Mouse (Mus musculus) lung, embryonic 16.5 days (tissue): ENCODE measurements around the gene Slc36a1. TPM values are rescaled to one million over a fixed set of nuclear protein-coding genes. Genes with fewer than 3 reads are reported as not detected.

ENCODE experiments used
- ATAC-seq: fragments of 200-750 bp; cut with Nextera tagmentation; 2 replicates; pipeline ENCODE4 v1.8.0; 2017; ENCODE audit warnings: low read depth, mild to moderate bottlenecking, moderate library complexity
- H3K27ac ChIP-seq: fragments of 300-500 bp; sonication (generic); 2 replicates; pipeline ENCODE4 v1.5.1; 2014; ENCODE audit warnings: mild to moderate bottlenecking, control low read depth, low read length
- H3K27me3 ChIP-seq: fragments of 300-500 bp; sonication (generic); 2 replicates; pipeline ENCODE4 v1.6.1; 2014; ENCODE audit warnings: low read depth, low read length, mixed read lengths; ENCODE audit not compliant: control insufficient read depth, insufficient read depth
- H3K36me3 ChIP-seq: fragments of 300-500 bp; sonication (generic); 2 replicates; pipeline ENCODE4 v1.6.1; 2014; ENCODE audit warnings: low read length; ENCODE audit not compliant: control insufficient read depth, insufficient read depth
- H3K4me1 ChIP-seq: fragments of 300-500 bp; sonication (generic); replicated peaks from 2 replicates; pipeline ENCODE4 v1.6.1; 2014; ENCODE audit warnings: low read length, mixed read lengths; ENCODE audit not compliant: control insufficient read depth, insufficient read depth
- H3K4me2 ChIP-seq: fragments of 300-500 bp; sonication (generic); 2 replicates; pipeline ENCODE4 v1.6.1; 2014; ENCODE audit warnings: low read depth, low read length, control low read depth
- H3K4me3 ChIP-seq: fragments of 300-500 bp; sonication (generic); 2 replicates; pipeline ENCODE4 v1.5.1; 2014; ENCODE audit warnings: mild to moderate bottlenecking, low read length, control low read depth
- H3K9ac ChIP-seq: fragments of 300-500 bp; sonication (generic); 2 replicates; pipeline ENCODE4 v1.6.1; 2014; ENCODE audit warnings: low read length, control low read depth
- H3K9me3 ChIP-seq: fragments of 300-500 bp; sonication (generic); 2 replicates; pipeline ENCODE4 v1.6.1; 2016; ENCODE audit warnings: low read length; ENCODE audit not compliant: control insufficient read depth
- WGBS: fragments of 180-500 bp; shearing (Covaris S2); extraction: QIAGEN DNeasy Blood & Tissue Kit; methylation state at CpG from one replicate; pipeline ENCODE4 v1.1.7; 2014; 5-methylcytosine and 5-hydroxymethylcytosine counted together
- polyA plus RNA-seq: library from polyadenylated mRNA; unstranded; fragments of >200 nt; fragmentation: Nextera tagmentation; extraction: Ambion mirVana; gene quantifications from 2 replicates; pipeline ENCODE4 v1.2.1, GENCODE M21; 2015

Gene Slc36a1
- polyA plus RNA-seq, 1 experiment from 2014 or later = 2.2 TPM

GRCm38 (mm10) chr11:55216061-55216460 is 11.9 kb downstream of the Slc36a1 start:
- Histone ChIP-seq H3K36me3 (peaks cover 2% of the 10 kb centered on the region; the same call in 1 of the 2 replicates), H3K9me3 (no peaks in the 10 kb centered on the region), H3K4me3 (no peak overlapping the region), H3K4me1 (peaks cover 8% of the 10 kb centered on the region; the same call in 1 of the 2 replicates), H3K4me2 (no peak overlapping the region), H3K9ac (no peak overlapping the region), H3K27me3 (no peaks in the 10 kb centered on the region), H3K27ac (no peak overlapping the region; the same call in 1 of the 2 replicates)
- ATAC-seq = no peak
- 50% methylated on average over 4 of the region's 4 CpGs for WGBS

GRCm38 (mm10) chr11:55216830-55217229 is 12.7 kb downstream of the Slc36a1 start:
- H3K9ac ChIP-seq = no peak overlapping the region
- H3K4me3 ChIP-seq = no peak overlapping the region
- peak overlapping the region; percentile 79 for H3K27ac ChIP-seq
- no peaks in the 10 kb centered on the region for H3K9me3 ChIP-seq
- peaks cover 2% of the 10 kb centered on the region; the same call in 1 of the 2 replicates for H3K36me3 ChIP-seq
- WGBS = 47% methylated on average over 13 of the region's 13 CpGs
- no peak overlapping the region for H3K4me2 ChIP-seq
- no peaks in the 10 kb centered on the region for H3K27me3 ChIP-seq
- H3K4me1 ChIP-seq = peaks cover 8% of the 10 kb centered on the region; the same call in 1 of the 2 replicates
- ATAC-seq = peak; percentile 81

- 66% methylated on average over 4 of the region's 4 CpGs for WGBS
- H3K4me3 ChIP-seq = no peak overlapping the region
- no peak for ATAC-seq
- no peak overlapping the region for H3K27ac ChIP-seq
- H3K9ac ChIP-seq = no peak overlapping the region
- no peaks in the 10 kb centered on the region for H3K27me3 ChIP-seq
- H3K36me3 ChIP-seq = peaks cover 2% of the 10 kb centered on the region; the same call in 1 of the 2 replicates
- peaks cover 8% of the 10 kb centered on the region; the same call in 1 of the 2 replicates for H3K4me1 ChIP-seq
- no peak overlapping the region for H3K4me2 ChIP-seq
- no peaks in the 10 kb centered on the region for H3K9me3 ChIP-seq
These were observed 13.3 kb downstream of the Slc36a1 start for GRCm38 (mm10) chr11:55217418-55217817.

- Histone ChIP-seq H3K4me2 (no peak overlapping the region), H3K4me3 (no peak overlapping the region), H3K9me3 (no peaks in the 10 kb centered on the region), H3K9ac (no peak overlapping the region), H3K36me3 (peaks cover 2% of the 10 kb centered on the region; the same call in 1 of the 2 replicates), H3K4me1 (peaks cover 8% of the 10 kb centered on the region; the same call in 1 of the 2 replicates), H3K27ac (no peak overlapping the region), H3K27me3 (no peaks in the 10 kb centered on the region)
- no peak for ATAC-seq
- 84% methylated on average over 7 of the region's 7 CpGs for WGBS
These were observed 13.7 kb downstream of the Slc36a1 start for GRCm38 (mm10) chr11:55217880-55218279.

GRCm38 (mm10) chr11:55218473-55218872 is 14.3 kb downstream of the Slc36a1 start:
- Histone ChIP-seq H3K27ac (no peak overlapping the region), H3K9ac (no peak overlapping the region), H3K4me3 (no peak overlapping the region), H3K27me3 (no peaks in the 10 kb centered on the region), H3K4me2 (no peak overlapping the region), H3K9me3 (no peaks in the 10 kb centered on the region), H3K36me3 (peaks cover 2% of the 10 kb centered on the region; the same call in 1 of the 2 replicates), H3K4me1 (peaks cover 8% of the 10 kb centered on the region; the same call in 1 of the 2 replicates)
- WGBS = 67% methylated on average over 3 of the region's 3 CpGs
- ATAC-seq = no peak

- no peak for ATAC-seq
These were observed 17.2 kb downstream of the Slc36a1 start for GRCm38 (mm10) chr11:55221306-55221705.

GRCm38 (mm10) chr11:55231034-55231433 is 26.9 kb downstream of the Slc36a1 start:
- no peaks in the 10 kb centered on the region for H3K4me1 ChIP-seq
- H3K27ac ChIP-seq = no peak overlapping the region
- no peak for ATAC-seq
- no peaks in the 10 kb centered on the region for H3K27me3 ChIP-seq
- no peaks in the 10 kb centered on the region for H3K9me3 ChIP-seq
- H3K4me3 ChIP-seq = no peak overlapping the region
- 88% methylated on average over 6 of the region's 6 CpGs for WGBS
- H3K9ac ChIP-seq = no peak overlapping the region
- peaks cover 2% of the 10 kb centered on the region for H3K36me3 ChIP-seq
- H3K4me2 ChIP-seq = no peak overlapping the region

More at GRCm38 (mm10) chr11:55221306-55221705, 17.2 kb downstream of the Slc36a1 start:
- WGBS = 86% methylated on average over 7 of the region's 7 CpGs
- H3K27me3 ChIP-seq = no peaks in the 10 kb centered on the region
- no peaks in the 10 kb centered on the region for H3K9me3 ChIP-seq
- H3K4me1 ChIP-seq = 0 out of 2 replicates have a peak, but pooled peaks cover 4% of the 10 kb centered on the region
- peaks cover 6% of the 10 kb centered on the region; the same call in 1 of the 2 replicates for H3K36me3 ChIP-seq
- no peak overlapping the region for H3K9ac ChIP-seq
- no peak overlapping the region for H3K27ac ChIP-seq
- H3K4me2 ChIP-seq = no peak overlapping the region
- H3K4me3 ChIP-seq = no peak overlapping the region

GRCm38 (mm10) chr11:55234288-55234687 is 30.1 kb downstream of the Slc36a1 start:
- 84% methylated on average over 7 of the region's 7 CpGs for WGBS
- Histone ChIP-seq H3K4me2 (no peak overlapping the region), H3K27me3 (no peaks in the 10 kb centered on the region), H3K4me1 (no peaks in the 10 kb centered on the region), H3K9me3 (no peaks in the 10 kb centered on the region), H3K9ac (no peak overlapping the region), H3K27ac (no peak overlapping the region), H3K36me3 (peaks cover 2% of the 10 kb centered on the region), H3K4me3 (no peak overlapping the region)
- ATAC-seq = no peak

GRCm38 (mm10) chr11:55234791-55235190 is 30.6 kb downstream of the Slc36a1 start:
- H3K27ac ChIP-seq = no peak overlapping the region
- H3K9me3 ChIP-seq = no peaks in the 10 kb centered on the region
- H3K9ac ChIP-seq = no peak overlapping the region
- peaks cover 2% of the 10 kb centered on the region for H3K36me3 ChIP-seq
- ATAC-seq = no peak
- H3K4me2 ChIP-seq = no peak overlapping the region
- no peaks in the 10 kb centered on the region for H3K27me3 ChIP-seq
- H3K4me3 ChIP-seq = no peak overlapping the region
- no peaks in the 10 kb centered on the region for H3K4me1 ChIP-seq
- 83% methylated on average over 4 of the region's 4 CpGs for WGBS
